Mouse (Mus musculus): ENCODE data around the gene Txlna.

DNA sequence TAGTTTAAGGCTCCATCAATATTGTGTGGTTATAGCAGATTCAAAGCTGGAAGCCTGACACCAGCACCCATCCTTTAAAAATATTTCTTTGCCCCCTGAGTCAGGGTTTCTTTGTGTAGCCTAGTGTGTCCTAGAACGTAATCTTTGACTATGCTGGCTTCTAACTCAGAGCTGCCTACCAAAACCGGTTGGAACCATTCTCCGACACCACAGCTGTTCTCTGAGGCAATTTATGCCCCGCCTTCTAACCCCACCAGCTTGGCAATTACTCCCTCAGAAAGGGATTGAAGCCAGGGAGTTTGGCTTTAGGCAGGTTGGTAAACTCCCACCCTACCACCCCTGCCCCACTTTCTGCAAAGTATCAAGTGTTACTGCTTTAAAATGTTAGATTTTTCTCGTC, 891 bp upstream of the Txlna start:
- no peak for TF ChIP-seq CTCF (IDR thresholded peaks at IDR 0.05; ENCODE audit: low read depth)
- no peak for TF ChIP-seq EP300 (IDR thresholded peaks at IDR 0.05; ENCODE audit: low read depth)

Measured in heart, postnatal 0 days (tissue).